Mouse (Mus musculus) liver, embryonic 12.5 days (tissue): ENCODE data around the gene Pglyrp4. TPM values are rescaled to one million over a fixed set of nuclear protein-coding genes. Genes with fewer than 3 reads are reported as not detected.
"Not testable (repeated sequence)": the region's sequence is repeated elsewhere in the genome, so short reads cannot be mapped to it uniquely, and the experiment has no call there.

ENCODE experiments used
- ATAC-seq: fragments of 200-750 bp; cut with Nextera tagmentation; 2 replicates; pipeline ENCODE4 v1.8.0; 2017; ENCODE audit warnings: moderate number of reproducible peaks, mild to moderate bottlenecking, moderate library complexity
- H3K27ac ChIP-seq: fragments of 300-500 bp; sonication (generic); 2 replicates; pipeline ENCODE4 v1.5.1; 2016; ENCODE audit warnings: mild to moderate bottlenecking
- H3K27me3 ChIP-seq: fragments of 300-500 bp; sonication (generic); replicated peaks from 2 replicates; pipeline ENCODE4 v1.6.1; 2016; ENCODE audit warnings: mild to moderate bottlenecking, moderate library complexity
- H3K36me3 ChIP-seq: fragments of 300-500 bp; sonication (generic); 2 replicates; pipeline ENCODE4 v1.6.1; 2016; ENCODE audit warnings: mild to moderate bottlenecking, moderate library complexity
- H3K4me1 ChIP-seq: fragments of 300-500 bp; sonication (generic); 2 replicates; pipeline ENCODE4 v1.6.1; 2016
- H3K4me2 ChIP-seq: fragments of 300-500 bp; sonication (generic); 2 replicates; pipeline ENCODE4 v1.6.1; 2016; ENCODE audit warnings: mild to moderate bottlenecking, moderate library complexity
- H3K4me3 ChIP-seq: fragments of 300-500 bp; sonication (generic); 2 replicates; pipeline ENCODE4 v1.5.1; 2016; ENCODE audit warnings: mild to moderate bottlenecking, moderate library complexity
- H3K9ac ChIP-seq: fragments of 300-500 bp; sonication (generic); 2 replicates; pipeline ENCODE4 v1.6.1; 2016; ENCODE audit warnings: mild to moderate bottlenecking, moderate library complexity
- H3K9me3 ChIP-seq: fragments of 300-500 bp; sonication (generic); replicated peaks from 2 replicates; pipeline ENCODE4 v1.6.1; 2016; ENCODE audit warnings: mild to moderate bottlenecking, moderate library complexity
- WGBS: fragments of 180-500 bp; shearing (Covaris S2); methylation state at CpG from one replicate; pipeline ENCODE4 v1.1.7; 2016; ENCODE audit not compliant: insufficient replicate concordance; 5-methylcytosine and 5-hydroxymethylcytosine counted together
- polyA plus RNA-seq: library from polyadenylated mRNA; unstranded; fragments of >200 nt; fragmentation: Nextera tagmentation; extraction: Ambion mirVana; gene quantifications from 2 replicates; pipeline ENCODE4 v1.2.1, GENCODE M21; 2016

The Pglyrp4 gene
- not detected in 2 replicates for polyA plus RNA-seq

GRCm38 (mm10) chr3:90726606-90727005, at the start of gene Pglyrp4:
Gene Pglyrp4, plus strand, starts transcription at chr3:90726906.
- Histone ChIP-seq H3K9ac (no peak within 1 kb of the TSS), H3K4me1 (no peaks in the 10 kb centered on the region), H3K27me3 (no peaks in the 10 kb centered on the region), H3K4me3 (no peak within 1 kb of the TSS), H3K27ac (no peak within 1 kb of the TSS), H3K36me3 (no peaks in the 10 kb centered on the region), H3K9me3 (no peaks in the 10 kb centered on the region), H3K4me2 (no peak within 1 kb of the TSS)
- WGBS = 62% methylated on average over 3 of the region's 3 CpGs
- ATAC-seq = no peak

GRCm38 (mm10) chr3:90678656-90679055, 48.0 kb upstream of the Pglyrp4 start:
- Histone ChIP-seq H3K4me3 (no peak overlapping the region), H3K9me3 (no peaks in the 10 kb centered on the region), H3K9ac (no peak overlapping the region), H3K36me3 (no peaks in the 10 kb centered on the region), H3K27me3 (no peaks in the 10 kb centered on the region), H3K4me2 (no peak overlapping the region), H3K27ac (no peak overlapping the region), H3K4me1 (no peaks in the 10 kb centered on the region)
- no peak for ATAC-seq
- WGBS = 10% methylated on average over 3 of the region's 3 CpGs

GRCm38 (mm10) chr3:90683929-90684328, 42.8 kb upstream of the Pglyrp4 start:
- no peaks in the 10 kb centered on the region for H3K4me1 ChIP-seq
- 74% methylated on average over 3 of the region's 3 CpGs for WGBS
- H3K36me3 ChIP-seq = no peaks in the 10 kb centered on the region
- no peak overlapping the region for H3K9ac ChIP-seq
- H3K27me3 ChIP-seq = no peaks in the 10 kb centered on the region
- H3K4me3 ChIP-seq = no peak overlapping the region
- no peak overlapping the region for H3K27ac ChIP-seq
- H3K9me3 ChIP-seq = no peaks in the 10 kb centered on the region
- no peak for ATAC-seq
- H3K4me2 ChIP-seq = no peak overlapping the region

GRCm38 (mm10) chr3:90686835-90687234, 39.9 kb upstream of the Pglyrp4 start:
- no peak for ATAC-seq
- 51% methylated on average over 2 of the region's 2 CpGs for WGBS
- Histone ChIP-seq H3K36me3 (no peaks in the 10 kb centered on the region), H3K4me2 (no peak overlapping the region), H3K4me3 (no peak overlapping the region), H3K4me1 (no peaks in the 10 kb centered on the region), H3K27ac (no peak overlapping the region), H3K27me3 (no peaks in the 10 kb centered on the region), H3K9ac (no peak overlapping the region), H3K9me3 (no peaks in the 10 kb centered on the region)

- Histone ChIP-seq H3K4me1 (no peaks in the 10 kb centered on the region), H3K36me3 (no peaks in the 10 kb centered on the region), H3K9ac (no peak overlapping the region), H3K4me2 (no peak overlapping the region), H3K4me3 (no peak overlapping the region), H3K27ac (no peak overlapping the region), H3K9me3 (no peaks in the 10 kb centered on the region), H3K27me3 (no peaks in the 10 kb centered on the region)
- ATAC-seq = no peak
- 52% methylated on average over 2 of the region's 2 CpGs for WGBS
These were observed 33.2 kb upstream of the Pglyrp4 start for GRCm38 (mm10) chr3:90693496-90693895.

- 36% methylated on average over 3 of the region's 3 CpGs for WGBS
- Histone ChIP-seq H3K27me3 (no peaks in the 10 kb centered on the region), H3K4me2 (no peak within 1 kb of the TSS), H3K9me3 (no peaks in the 10 kb centered on the region), H3K36me3 (no peaks in the 10 kb centered on the region), H3K4me3 (no peak within 1 kb of the TSS), H3K4me1 (no peaks in the 10 kb centered on the region), H3K9ac (no peak within 1 kb of the TSS), H3K27ac (no peak within 1 kb of the TSS)
- ATAC-seq = no peak
These were observed 31.1 kb upstream of the Pglyrp4 start, which contains the start of gene S100a9 for GRCm38 (mm10) chr3:90695613-90696012. Gene S100a9, minus strand, starts transcription at chr3:90695721.

GRCm38 (mm10) chr3:90702244-90702643, 24.5 kb upstream of the Pglyrp4 start:
- 73% methylated on average over 2 of the region's 2 CpGs for WGBS
- Histone ChIP-seq H3K36me3 (no peaks in the 10 kb centered on the region), H3K27me3 (no peaks in the 10 kb centered on the region), H3K4me1 (no peaks in the 10 kb centered on the region), H3K27ac (no peak overlapping the region), H3K9me3 (no peaks in the 10 kb centered on the region), H3K4me3 (no peak overlapping the region), H3K9ac (no peak overlapping the region), H3K4me2 (no peak overlapping the region)
- ATAC-seq = no peak

- H3K9ac ChIP-seq = no peak overlapping the region
- 15% methylated on average over 4 of the region's 4 CpGs for WGBS
- H3K27me3 ChIP-seq = no peaks in the 10 kb centered on the region
- no peak overlapping the region for H3K4me2 ChIP-seq
- no peaks in the 10 kb centered on the region for H3K36me3 ChIP-seq
- H3K9me3 ChIP-seq = no peaks in the 10 kb centered on the region
- no peaks in the 10 kb centered on the region for H3K4me1 ChIP-seq
- no peak for ATAC-seq
- H3K4me3 ChIP-seq = no peak overlapping the region
- no peak overlapping the region for H3K27ac ChIP-seq
These were observed 18.0 kb upstream of the Pglyrp4 start for GRCm38 (mm10) chr3:90708523-90709202.

- Histone ChIP-seq H3K4me2 (no peak overlapping the region), H3K36me3 (no peaks in the 10 kb centered on the region), H3K27me3 (no peaks in the 10 kb centered on the region), H3K4me1 (no peaks in the 10 kb centered on the region), H3K27ac (no peak overlapping the region), H3K4me3 (no peak overlapping the region), H3K9ac (no peak overlapping the region), H3K9me3 (no peaks in the 10 kb centered on the region)
- ATAC-seq = 0 out of 2 replicates have a peak, but pooled peaks have one; percentile 32
- 38% methylated on average over 12 of the region's 12 CpGs for WGBS
These were observed 16.9 kb upstream of the Pglyrp4 start for GRCm38 (mm10) chr3:90709591-90710460.

- Histone ChIP-seq H3K36me3 (no peaks in the 10 kb centered on the region), H3K9ac (no peak overlapping the region), H3K27me3 (no peaks in the 10 kb centered on the region), H3K4me1 (no peaks in the 10 kb centered on the region), H3K4me2 (no peak overlapping the region), H3K9me3 (no peaks in the 10 kb centered on the region), H3K27ac (no peak overlapping the region), H3K4me3 (no peak overlapping the region)
- WGBS = 71% methylated on average over 1 of the region's 1 CpGs
- ATAC-seq = no peak
These were observed 23.0 kb downstream of the Pglyrp4 start for GRCm38 (mm10) chr3:90749658-90750057.

- not testable (repeated sequence) for H3K27me3 ChIP-seq, H3K36me3 ChIP-seq, H3K9me3 ChIP-seq, H3K4me2 ChIP-seq, H3K27ac ChIP-seq, H3K4me1 ChIP-seq, ATAC-seq, H3K9ac ChIP-seq, H3K4me3 ChIP-seq
- 71% methylated on average over 1 of the region's 1 CpGs for WGBS
These were observed 51.1 kb downstream of the Pglyrp4 start, which contains the start of gene Gm5849 for GRCm38 (mm10) chr3:90777776-90778175. Gene Gm5849, minus strand, starts transcription at chr3:90777876.
